Mouse (Mus musculus): ENCODE data around the gene Wdr90.
"Not testable (repeated sequence)": the region's sequence is repeated elsewhere in the genome, so short reads cannot be mapped to it uniquely, and the experiment has no call there.

Gene Wdr90

DNA sequence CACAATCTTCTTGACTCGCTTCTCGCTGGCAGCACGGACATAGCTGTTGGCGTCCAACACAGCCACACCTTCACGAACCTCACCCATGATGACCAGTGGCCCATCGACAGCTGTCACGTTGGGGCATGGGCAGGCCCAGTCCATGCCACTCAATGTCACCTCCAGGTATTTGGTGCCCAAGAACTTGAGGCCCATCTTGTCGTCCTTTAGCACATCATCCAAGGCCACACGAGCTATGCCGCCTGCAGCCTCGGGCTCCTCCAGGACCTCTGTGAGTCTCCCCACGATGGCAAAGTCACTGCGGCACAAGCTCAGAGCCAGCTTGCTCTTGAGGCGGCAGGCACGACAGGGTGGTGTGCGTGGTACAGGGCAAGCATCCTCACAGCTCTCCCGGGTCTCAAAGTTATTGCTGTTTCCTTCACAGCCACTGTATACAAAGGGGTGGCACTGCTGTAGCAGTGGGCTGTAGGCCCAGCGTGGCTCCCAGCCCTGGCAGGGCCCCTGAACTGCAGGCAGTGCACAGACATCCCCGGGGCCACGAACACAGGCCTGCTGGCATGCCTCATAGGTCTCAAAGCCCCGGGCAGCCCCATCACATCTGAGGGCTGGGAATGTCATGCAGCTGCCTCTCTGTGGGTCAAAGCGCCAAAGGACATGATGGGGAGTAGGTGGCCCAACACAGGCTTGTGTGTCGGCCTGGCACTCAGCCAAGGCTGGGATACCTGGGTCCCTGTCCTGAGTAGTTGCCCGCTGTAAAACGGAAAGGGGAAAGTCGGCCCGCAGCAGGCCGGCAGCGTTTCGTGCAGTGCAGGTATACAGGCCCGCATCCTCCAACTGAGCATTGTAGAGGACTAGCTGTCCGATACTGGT is 16.7 kb upstream of the Wdr90 start:
- no peak for DNase-seq (ENCODE audit: low spot score in 2 of 2)

DNA sequence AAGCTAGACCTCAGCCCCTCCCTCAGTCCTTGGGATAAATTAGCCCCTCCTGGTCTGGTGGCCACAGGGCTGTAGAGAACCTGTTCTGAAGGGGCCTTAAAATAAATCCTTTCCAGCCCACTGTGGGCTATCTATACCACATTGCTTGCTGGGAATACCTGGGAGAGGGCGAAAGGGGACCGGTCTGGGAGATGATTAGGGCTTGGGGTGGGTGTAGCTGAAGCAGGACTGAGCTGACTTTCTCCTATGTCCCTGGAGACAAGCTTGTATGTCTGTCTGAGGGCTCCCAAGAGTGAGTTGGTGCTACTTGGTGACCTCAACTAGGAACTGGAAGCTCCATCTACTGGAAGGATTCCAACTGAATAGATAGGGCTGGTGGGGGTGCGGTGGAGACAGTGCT is 15.7 kb upstream of the Wdr90 start:
- DNase-seq (ENCODE audit: low spot score in 2 of 2) = no peak

- no peak for DNase-seq (ENCODE audit: low spot score in 2 of 2)
Measured at GRCm38 (mm10) chr17:25876347-25876915, 15.1 kb upstream of the Wdr90 start.

DNA sequence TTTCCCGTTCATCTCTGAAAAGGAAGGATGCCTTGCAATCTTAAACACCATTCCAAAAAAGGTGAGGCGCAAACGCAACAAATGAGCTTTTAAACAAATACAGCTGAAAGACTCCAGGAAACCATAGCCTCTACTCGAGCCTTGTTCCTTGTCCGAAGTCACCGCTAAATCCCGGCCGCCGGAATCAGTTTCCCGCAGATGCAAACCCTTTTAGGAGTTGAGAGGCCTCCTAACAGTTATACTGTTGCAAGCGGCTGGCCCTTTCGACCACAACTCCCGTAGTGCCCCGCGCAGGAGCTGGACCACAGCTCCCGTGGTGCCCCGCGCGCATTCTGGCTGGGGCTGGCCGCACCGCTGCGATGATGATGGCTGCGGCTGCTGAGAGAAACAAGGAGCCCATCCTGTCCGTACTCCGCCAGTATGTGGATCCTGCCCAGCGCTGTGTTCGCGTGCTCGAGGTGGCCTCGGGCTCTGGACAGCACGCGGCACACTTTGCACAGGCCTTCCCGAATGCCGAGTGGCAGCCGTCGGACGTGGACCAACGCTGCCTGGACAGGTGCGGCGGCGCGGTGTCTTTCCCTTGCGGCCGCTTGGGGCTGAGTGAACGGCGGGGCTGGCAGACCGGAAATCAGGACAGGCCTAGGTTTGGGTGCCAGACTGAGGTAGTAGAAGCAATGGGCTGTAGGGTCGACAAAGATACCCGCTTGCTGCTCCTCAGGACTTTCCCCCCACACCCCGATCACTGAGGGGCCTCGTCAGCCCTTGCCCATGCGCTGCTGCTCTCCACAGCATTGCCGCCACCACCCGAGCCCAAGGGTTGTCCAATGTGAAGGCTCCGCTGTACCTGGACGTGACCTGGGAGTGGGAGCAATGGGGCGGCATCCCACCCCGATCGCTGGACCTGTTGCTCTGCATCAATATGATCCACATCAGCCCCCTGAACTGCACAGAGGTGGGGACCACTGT is 14.2 kb upstream of the Wdr90 start:
- peak; percentile 81 for DNase-seq (ENCODE audit: low spot score in 2 of 2)

DNA sequence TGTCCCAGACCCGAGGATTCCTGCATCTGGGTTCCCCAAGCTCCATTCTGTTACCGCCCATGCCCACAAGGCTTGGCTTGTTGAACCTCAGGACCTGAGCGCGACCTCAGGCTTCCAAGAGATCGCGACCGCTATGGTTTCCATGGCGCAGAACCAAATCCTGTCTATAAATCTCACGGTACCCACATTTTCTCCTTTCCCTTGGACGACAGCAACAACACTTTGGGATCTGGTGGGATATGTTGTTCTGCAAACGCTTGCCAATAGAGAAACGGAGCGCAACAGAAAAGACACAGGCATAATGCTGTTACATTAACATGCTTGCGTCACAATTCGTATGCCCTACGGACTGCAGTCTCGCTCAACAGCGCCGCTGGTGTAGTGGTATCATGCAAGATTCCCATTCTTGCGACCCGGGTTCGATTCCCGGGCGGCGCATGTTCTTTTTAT is 13.4 kb upstream of the Wdr90 start, which contains the start of gene Mettl26:
Mettl26 (plus strand) TSS at position 354 of the 450 bp plus-strand sequence.
- DNase-seq (ENCODE audit: low spot score in 2 of 2) = peak; percentile 92 to 96

DNA sequence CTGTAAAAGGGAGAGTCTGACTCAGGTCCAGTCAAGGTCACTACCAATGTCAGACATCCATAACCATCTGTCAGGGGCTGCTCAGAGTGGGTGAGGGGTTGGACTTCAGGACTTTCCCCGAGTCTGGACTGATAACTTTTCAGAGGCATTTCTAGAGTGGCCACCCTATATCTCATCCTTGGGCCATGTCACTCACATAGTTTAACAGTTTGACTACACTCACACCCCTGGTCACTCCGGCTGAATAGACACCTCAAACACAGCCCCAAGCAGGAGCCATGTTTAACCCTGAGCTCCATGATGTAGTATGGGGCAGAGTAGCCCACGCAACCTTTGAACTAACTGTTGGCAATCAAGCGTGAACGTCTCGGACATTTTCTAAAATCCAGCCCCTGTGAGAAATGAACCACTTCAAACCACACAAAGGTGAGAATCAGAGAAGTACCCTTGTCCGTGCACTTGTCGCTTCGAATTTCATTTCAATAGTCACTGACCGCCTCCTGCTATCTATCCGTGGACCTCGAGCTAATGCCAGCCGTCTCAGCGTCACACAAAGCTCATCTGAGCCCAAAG is 12.9 kb upstream of the Wdr90 start:
- DNase-seq (ENCODE audit: low spot score in 2 of 2) = no peak

DNA sequence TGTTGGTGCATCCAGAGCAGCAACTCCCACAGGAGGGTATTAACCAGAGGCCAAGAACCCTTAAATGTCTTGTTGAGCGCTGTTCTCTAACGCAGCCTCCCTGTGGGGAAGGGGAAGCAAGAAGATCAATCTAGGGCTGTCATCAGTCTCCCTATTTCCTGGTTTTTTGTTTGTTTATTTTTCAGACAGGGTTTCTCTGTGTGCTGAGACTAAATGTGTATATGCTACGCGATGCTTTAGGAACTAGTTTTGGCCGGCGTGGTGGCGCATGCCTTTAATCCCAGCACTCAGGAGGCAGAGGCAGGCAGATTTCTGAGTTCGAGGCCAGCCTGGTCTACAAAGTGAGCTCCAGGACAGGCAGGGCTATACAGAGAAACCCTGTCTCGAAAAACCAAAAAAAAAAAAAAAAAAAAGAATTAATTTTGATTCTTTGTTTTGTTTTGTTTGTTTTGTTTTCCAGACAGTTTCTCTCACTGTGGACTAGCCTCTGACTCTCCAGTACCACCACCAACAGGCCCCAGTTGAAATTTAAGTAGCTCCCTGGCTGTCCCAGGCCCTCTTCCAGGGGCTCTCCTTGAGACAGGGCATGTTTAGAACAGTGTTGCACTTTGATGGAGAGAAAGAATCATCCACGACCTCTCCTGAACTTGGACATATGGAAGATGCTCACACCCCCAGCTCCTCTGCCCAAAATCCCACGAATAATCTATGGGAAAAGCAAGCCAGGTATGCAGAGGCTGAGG is 12.3 kb upstream of the Wdr90 start:
- no peak for DNase-seq (ENCODE audit: low spot score in 2 of 2)

GRCm38 (mm10) chr17:25872676-25873075 is 11.4 kb upstream of the Wdr90 start:
- no peak for DNase-seq (ENCODE audit: low spot score in 2 of 2)

DNA sequence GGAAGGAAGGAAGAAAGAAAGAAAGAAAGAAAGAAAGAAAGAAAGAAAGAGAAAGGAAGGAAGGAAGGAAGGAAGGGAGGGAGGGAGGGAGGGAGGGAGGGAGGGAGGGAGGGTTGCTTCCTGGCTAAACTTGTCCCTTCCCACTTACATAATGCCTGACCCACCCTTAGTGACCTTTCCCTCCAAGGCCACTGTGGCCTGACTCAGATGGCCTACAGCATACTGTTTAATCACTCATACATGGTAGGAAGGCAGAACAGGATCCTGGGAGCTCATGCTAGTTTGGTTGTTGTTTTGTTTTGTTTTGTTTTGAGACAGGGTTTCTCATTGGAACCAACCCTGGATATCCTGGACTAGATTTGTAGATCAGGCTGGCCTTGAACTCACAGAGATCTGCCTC is 10.3 kb upstream of the Wdr90 start:
- DNase-seq (ENCODE audit: low spot score in 2 of 2) = not testable (repeated sequence)

DNA sequence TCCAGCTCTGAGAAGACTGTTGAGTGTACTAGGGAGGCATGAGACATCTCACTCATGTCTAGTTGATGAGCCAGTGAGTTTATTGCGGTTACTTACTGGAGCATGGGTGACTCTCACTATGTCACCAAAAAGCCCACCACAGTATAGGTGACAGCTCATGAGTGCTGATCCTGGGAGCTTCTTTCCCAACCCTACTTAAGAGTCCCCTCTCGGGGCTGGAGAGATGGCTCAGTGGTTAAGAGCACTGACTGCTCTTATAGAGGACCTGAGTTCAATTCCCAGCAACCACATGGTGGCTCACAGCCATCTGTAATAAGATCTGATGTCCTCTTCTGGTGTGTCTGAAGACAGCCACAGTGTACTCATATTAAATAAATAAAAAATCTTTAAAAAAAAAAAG is 8.7 kb upstream of the Wdr90 start:
- no peak for DNase-seq (ENCODE audit: low spot score in 2 of 2)

DNA sequence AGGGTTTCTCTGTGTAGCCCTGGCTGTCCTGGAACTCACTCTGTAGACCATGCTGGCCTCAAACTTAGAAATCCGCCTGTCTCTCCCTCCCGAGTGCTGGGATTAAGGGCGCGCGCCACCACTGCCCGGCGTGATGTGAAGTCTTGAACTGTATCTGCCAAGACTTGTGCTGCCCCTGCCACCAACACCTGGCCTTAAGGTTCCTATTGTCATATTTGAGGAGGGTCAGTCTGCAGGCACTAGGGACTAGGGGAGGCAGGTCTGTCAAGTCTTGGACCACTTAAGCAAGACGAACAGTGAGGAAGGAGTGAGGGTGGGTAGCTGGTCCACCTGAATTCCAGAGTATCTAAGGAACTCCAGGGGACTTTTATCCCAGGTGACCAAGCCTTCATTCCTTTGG is 8.2 kb upstream of the Wdr90 start:
- no peak for DNase-seq (ENCODE audit: low spot score in 2 of 2)

DNA sequence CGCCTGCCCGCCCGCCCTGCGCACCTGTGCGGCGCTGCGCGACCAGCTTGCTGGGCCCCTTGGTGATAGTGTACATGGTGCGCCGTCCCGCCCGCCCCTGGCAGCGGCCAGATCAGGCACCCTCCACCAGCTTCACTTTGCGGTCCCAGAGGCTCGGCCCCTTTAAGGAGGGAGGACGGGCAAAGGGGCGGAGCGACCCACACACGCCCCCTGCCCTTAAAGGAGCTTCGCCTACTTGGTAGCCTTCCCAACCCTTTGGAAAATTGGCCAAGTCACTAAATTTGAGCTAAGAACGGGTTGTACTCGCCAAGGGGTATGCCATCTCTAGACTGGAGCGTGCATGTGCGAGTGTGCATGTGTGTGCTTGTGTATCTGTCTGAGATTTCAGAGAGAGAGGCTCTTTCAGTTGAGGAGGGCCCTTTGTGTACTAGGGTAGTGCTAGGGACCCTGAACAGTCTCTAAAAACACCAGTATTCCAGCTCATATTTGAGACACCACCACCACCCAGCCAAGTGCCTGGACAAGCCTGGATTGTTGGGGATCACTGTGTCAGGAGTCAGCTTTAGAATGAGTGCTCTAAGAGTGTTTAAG is 7.4 kb upstream of the Wdr90 start, which contains the start of gene Mcrip2:
Mcrip2 (minus strand) TSS at position 164 of the 591 bp plus-strand sequence.
- DNase-seq (ENCODE audit: low spot score in 2 of 2) = peak; percentile 60 to 61

GRCm38 (mm10) chr17:25867836-25868600 is 6.7 kb upstream of the Wdr90 start:
- DNase-seq (ENCODE audit: low spot score in 2 of 2) = peak in 1 of 2 experiments; percentile 34

DNA sequence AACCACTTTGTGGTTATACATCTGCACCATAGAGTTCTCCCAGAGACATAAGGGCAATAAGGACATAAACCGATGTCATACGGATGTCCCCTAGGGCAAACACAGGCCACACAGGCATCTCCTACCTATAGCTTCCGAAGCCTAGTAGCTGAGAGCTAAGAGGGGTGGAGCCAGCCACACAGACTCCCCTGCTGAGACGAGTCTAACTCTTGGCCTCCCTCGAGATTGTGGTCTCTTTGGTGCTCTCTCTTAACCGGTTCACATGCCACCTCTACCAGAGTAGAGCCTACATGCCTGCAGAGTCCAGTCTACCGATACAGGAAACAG is 6.2 kb upstream of the Wdr90 start:
- peak in 1 of 2 experiments; percentile 33 for DNase-seq (ENCODE audit: low spot score in 2 of 2)

GRCm38 (mm10) chr17:25866172-25866571 is 4.9 kb upstream of the Wdr90 start:
- DNase-seq (ENCODE audit: low spot score in 2 of 2) = no peak

- no peak for DNase-seq (ENCODE audit: low spot score in 2 of 2)
Measured at GRCm38 (mm10) chr17:25865288-25865687, 4.0 kb upstream of the Wdr90 start.

DNA sequence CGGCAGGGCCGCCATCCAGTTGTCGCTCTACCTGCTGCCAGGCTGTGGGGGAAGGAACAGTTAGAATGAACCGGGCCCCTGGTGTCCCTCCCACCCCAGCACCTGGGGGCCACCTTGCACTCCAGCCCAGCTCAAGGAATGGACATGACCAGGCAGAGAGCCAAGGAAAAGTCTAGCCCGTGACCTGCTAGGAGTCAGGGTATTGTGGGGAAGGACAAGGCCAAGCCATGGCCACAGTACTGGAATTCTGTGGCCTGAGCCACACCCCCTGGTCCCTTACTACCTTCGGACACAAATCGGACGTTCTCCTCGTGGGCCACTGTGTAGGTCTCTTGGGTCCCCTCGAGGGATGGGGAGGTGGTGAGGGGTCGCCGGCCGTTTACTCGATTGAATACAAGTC is 3.0 kb upstream of the Wdr90 start:
- no peak for DNase-seq (ENCODE audit: low spot score in 2 of 2)

GRCm38 (mm10) chr17:25863681-25864080 is 2.4 kb upstream of the Wdr90 start:
- no peak for DNase-seq (ENCODE audit: low spot score in 2 of 2)

GRCm38 (mm10) chr17:25861704-25862612 is 657 bp upstream of the Wdr90 start:
- no peak for DNase-seq (ENCODE audit: low spot score in 2 of 2)
